ENCODE assay signal across 28 mouse cellular contexts in genomic region chr14:73292434-73292833, GRCm38 (mm10). TPM values are rescaled to one million over a fixed set of nuclear protein-coding genes. Genes with fewer than 3 reads are reported as not detected.
A peak's percentile ranks its signal among the peaks of the same experiment; 100 is the strongest.
DNase-seq lines count a peak whose midpoint lies in the region; ATAC-seq and TF ChIP-seq lines count a peak whose summit lies in the region.
"Had no signal": no experiment of that assay in that cellular context is flagged by ENCODE, and none has a peak within 500 bp of the region (broad histone marks: within the 10 kb centered on the region; RNA-seq: fewer than 3 reads in every experiment).

No protein-coding gene starts in this region.

- no peaks in the 10 kb centered on the region for H3K4me1 ChIP-seq in embryonic facial prominence, embryonic 14.5 days (ENCODE audit: control insufficient read depth, insufficient read depth, low read length)
- no peaks in the 10 kb centered on the region for H3K4me1 ChIP-seq in embryonic facial prominence, embryonic 10.5 days
- H3K4me1 ChIP-seq in forebrain, embryonic 16.5 days (replicated peaks; ENCODE audit: control insufficient read depth, insufficient read depth, low read length): no peaks in the 10 kb centered on the region
- no peaks in the 10 kb centered on the region for H3K4me1 ChIP-seq in forebrain, embryonic 15.5 days
- H3K4me1 ChIP-seq in hindbrain, embryonic 15.5 days (replicated peaks): no peaks in the 10 kb centered on the region
- no peaks in the 10 kb centered on the region for H3K4me1 ChIP-seq in hindbrain, embryonic 16.5 days (ENCODE audit: control insufficient read depth, insufficient read depth, low read depth, low read length)
- H3K4me1 ChIP-seq: embryonic facial prominence, embryonic 12.5 days; embryonic facial prominence, embryonic 15.5 days; forebrain, embryonic 10.5 days had no signal

- TF ChIP-seq POLR2A in brain, embryonic 14.5 days (IDR thresholded peaks at IDR 0.05; ENCODE audit: borderline replicate concordance, extremely low read depth, insufficient read depth, insufficient read length, poor library complexity, severe bottlenecking): no peak

- peak; percentile 65; the same call in 1 of the 2 replicates for ATAC-seq in embryonic facial prominence, embryonic 14.5 days (ENCODE audit: low read depth)
- ATAC-seq in forebrain, embryonic 16.5 days: peak; percentile 47; the same call in 1 of the 2 replicates
- no peak for ATAC-seq in forebrain, embryonic 15.5 days (replicated peaks)
- ATAC-seq in hindbrain, embryonic 15.5 days (ENCODE audit: low FRiP score, low read depth): 0 out of 2 replicates have a peak, but pooled peaks have one; percentile 42
- no peak for ATAC-seq in hindbrain, embryonic 16.5 days
- ATAC-seq: activated CD4-positive, CD25-positive, alpha-beta regulatory T cell, adult 4 months; CD4-positive, CD25-positive, alpha-beta regulatory T cell, adult 4 months; Patski had no signal

- no peaks in the 10 kb centered on the region for H3K27me3 ChIP-seq in embryonic facial prominence, embryonic 14.5 days (replicated peaks; ENCODE audit: control insufficient read depth, insufficient read depth, low read length)
- H3K27me3 ChIP-seq in embryonic facial prominence, embryonic 10.5 days (replicated peaks; ENCODE audit: low read depth, poor library complexity, severe bottlenecking): no peaks in the 10 kb centered on the region
- H3K27me3 ChIP-seq in forebrain, embryonic 16.5 days (replicated peaks; ENCODE audit: control insufficient read depth, insufficient read depth, low read length): no peaks in the 10 kb centered on the region
- H3K27me3 ChIP-seq in forebrain, embryonic 15.5 days: no peaks in the 10 kb centered on the region
- no peaks in the 10 kb centered on the region for H3K27me3 ChIP-seq in hindbrain, embryonic 15.5 days
- H3K27me3 ChIP-seq in hindbrain, embryonic 16.5 days (replicated peaks; ENCODE audit: control insufficient read depth, insufficient read depth, low read length): no peaks in the 10 kb centered on the region
- H3K27me3 ChIP-seq: CH12.LX; embryonic facial prominence, embryonic 12.5 days; embryonic facial prominence, embryonic 15.5 days; Patski had no signal

- no peak overlapping the region for H3K27ac ChIP-seq in embryonic facial prominence, embryonic 14.5 days (replicated peaks; ENCODE audit: low read depth, low read length)
- no peak overlapping the region for H3K27ac ChIP-seq in embryonic facial prominence, embryonic 10.5 days (replicated peaks)
- no peak overlapping the region for H3K27ac ChIP-seq in forebrain, embryonic 16.5 days (ENCODE audit: low read length)
- no peak overlapping the region for H3K27ac ChIP-seq in forebrain, embryonic 15.5 days (replicated peaks)
- no peak overlapping the region for H3K27ac ChIP-seq in hindbrain, embryonic 15.5 days (replicated peaks)
- no peak overlapping the region for H3K27ac ChIP-seq in hindbrain, embryonic 16.5 days (ENCODE audit: low read depth, low read length)
- H3K27ac ChIP-seq: embryonic facial prominence, embryonic 12.5 days; embryonic facial prominence, embryonic 15.5 days; forebrain, embryonic 10.5 days had no signal

- no peaks in the 10 kb centered on the region for H3K9me3 ChIP-seq in embryonic facial prominence, embryonic 14.5 days (ENCODE audit: control insufficient read depth, low read length)
- H3K9me3 ChIP-seq in embryonic facial prominence, embryonic 10.5 days: no peaks in the 10 kb centered on the region
- H3K9me3 ChIP-seq in forebrain, embryonic 16.5 days (ENCODE audit: control insufficient read depth, low read length): no peaks in the 10 kb centered on the region
- H3K9me3 ChIP-seq in forebrain, embryonic 15.5 days: no peaks in the 10 kb centered on the region
- no peaks in the 10 kb centered on the region for H3K9me3 ChIP-seq in hindbrain, embryonic 15.5 days
- no peaks in the 10 kb centered on the region for H3K9me3 ChIP-seq in hindbrain, embryonic 16.5 days (ENCODE audit: control insufficient read depth, low read length)
- H3K9me3 ChIP-seq: embryonic facial prominence, embryonic 12.5 days; embryonic facial prominence, embryonic 15.5 days; forebrain, embryonic 10.5 days; G1E had no signal

- H3K9ac ChIP-seq in embryonic facial prominence, embryonic 14.5 days (ENCODE audit: low read depth, low read length): no peak overlapping the region
- H3K9ac ChIP-seq in forebrain, embryonic 16.5 days (replicated peaks; ENCODE audit: low read depth, low read length): no peak overlapping the region
- H3K9ac ChIP-seq in forebrain, embryonic 15.5 days (replicated peaks): no peak overlapping the region
- no peak overlapping the region for H3K9ac ChIP-seq in hindbrain, embryonic 15.5 days
- no peak overlapping the region for H3K9ac ChIP-seq in hindbrain, embryonic 16.5 days (ENCODE audit: low read depth, low read length)
- H3K9ac ChIP-seq: embryonic facial prominence, embryonic 12.5 days; embryonic facial prominence, embryonic 15.5 days had no signal

- TF ChIP-seq CTCF in brain, embryonic 14.5 days (IDR thresholded peaks at IDR 0.05; ENCODE audit: borderline replicate concordance, extremely low read depth, insufficient read depth, insufficient read length): no peak

- no peak overlapping the region for H3K4me2 ChIP-seq in embryonic facial prominence, embryonic 14.5 days (ENCODE audit: low read depth, low read length)
- H3K4me2 ChIP-seq in forebrain, embryonic 16.5 days (ENCODE audit: low read length): no peak overlapping the region
- no peak overlapping the region for H3K4me2 ChIP-seq in forebrain, embryonic 15.5 days (replicated peaks)
- no peak overlapping the region for H3K4me2 ChIP-seq in hindbrain, embryonic 15.5 days
- H3K4me2 ChIP-seq in hindbrain, embryonic 16.5 days (ENCODE audit: low read length): no peak overlapping the region
- H3K4me2 ChIP-seq: embryonic facial prominence, embryonic 12.5 days; embryonic facial prominence, embryonic 15.5 days had no signal

- no peak for DNase-seq in embryonic facial prominence, embryonic 14.5 days (ENCODE audit: low spot score)
- DNase-seq in embryonic facial prominence, embryonic 10.5 days (ENCODE audit: low spot score): no peak
- DNase-seq in brain, embryonic 14.5 days (ENCODE audit: low read depth): peak; percentile 22
- no peak for DNase-seq in liver
- DNase-seq: adrenal gland, adult 8-10 months; adrenal gland, postnatal 14 days; adrenal gland, postnatal 36 days; B cell, adult 2 months; cerebellum, adult 11 months; cerebellum, adult 18-20 months; cerebellum, adult 8-10 months; cerebellum, adult 9-11 months; cerebellum, postnatal 14 days; cerebellum, postnatal 36 days; embryo, embryonic 11 days had no signal

- no peak overlapping the region for H3K4me3 ChIP-seq in embryonic facial prominence, embryonic 14.5 days (ENCODE audit: low read depth, low read length)
- H3K4me3 ChIP-seq in embryonic facial prominence, embryonic 10.5 days: no peak overlapping the region
- no peak overlapping the region for H3K4me3 ChIP-seq in forebrain, embryonic 16.5 days (replicated peaks; ENCODE audit: low read length)
- no peak overlapping the region for H3K4me3 ChIP-seq in forebrain, embryonic 15.5 days
- no peak overlapping the region for H3K4me3 ChIP-seq in hindbrain, embryonic 15.5 days
- no peak overlapping the region for H3K4me3 ChIP-seq in hindbrain, embryonic 16.5 days (ENCODE audit: low read length)
- H3K4me3 ChIP-seq: embryonic facial prominence, embryonic 12.5 days; embryonic facial prominence, embryonic 15.5 days; erythroblast, embryonic 14.5 days; forebrain, embryonic 10.5 days had no signal

- H3K36me3 ChIP-seq in embryonic facial prominence, embryonic 14.5 days (ENCODE audit: control insufficient read depth, insufficient read depth, low read length): 0 out of 2 replicates have a peak, but pooled peaks cover 3% of the 10 kb centered on the region
- H3K36me3 ChIP-seq in embryonic facial prominence, embryonic 10.5 days (replicated peaks): peaks cover 3% of the 10 kb centered on the region; the same call in 1 of the 2 replicates
- H3K36me3 ChIP-seq in forebrain, embryonic 16.5 days (ENCODE audit: control insufficient read depth, insufficient read depth): no peaks in the 10 kb centered on the region
- H3K36me3 ChIP-seq in forebrain, embryonic 15.5 days: 0 out of 2 replicates have a peak, but pooled peaks cover 3% of the 10 kb centered on the region
- H3K36me3 ChIP-seq in hindbrain, embryonic 15.5 days: peaks cover 20% of the 10 kb centered on the region; the same call in 1 of the 2 replicates
- H3K36me3 ChIP-seq in hindbrain, embryonic 16.5 days (ENCODE audit: control insufficient read depth, insufficient read depth, low read length): no peaks in the 10 kb centered on the region
- H3K36me3 ChIP-seq: embryonic facial prominence, embryonic 12.5 days had no signal

- WGBS in embryonic facial prominence, embryonic 14.5 days: 47% methylated on average over 1 of the region's 1 CpGs
- WGBS in embryonic facial prominence, embryonic 10.5 days: 81% methylated on average over 1 of the region's 1 CpGs
- WGBS in forebrain, embryonic 16.5 days: 7% methylated on average over 1 of the region's 1 CpGs
- 7% methylated on average over 1 of the region's 1 CpGs for WGBS in forebrain, embryonic 15.5 days
- WGBS in hindbrain, embryonic 15.5 days: 29% methylated on average over 1 of the region's 1 CpGs
- 31% methylated on average over 1 of the region's 1 CpGs for WGBS in hindbrain, embryonic 16.5 days

RNA-seq across cellular contexts. Expression of gene Rb1, which starts 33.2 kb away (rescaled TPM):
- polyA plus RNA-seq in embryonic facial prominence, embryonic 14.5 days (2014; fragmentation: Nextera tagmentation; extraction: Ambion mirVana): 30.1 and 30.4 TPM in 2 replicates
- 24.4 and 29.3 TPM in 2 replicates for polyA plus RNA-seq in embryonic facial prominence, embryonic 10.5 days (2016; fragmentation: Nextera tagmentation; extraction: Ambion mirVana)
- 15.8 and 22.7 TPM in 2 replicates for polyA plus RNA-seq in forebrain, embryonic 16.5 days (2015; fragmentation: Nextera tagmentation; extraction: Ambion mirVana)
- 19.4 and 32.5 TPM in 2 replicates for polyA plus RNA-seq in forebrain, embryonic 15.5 days (2015; fragmentation: Nextera tagmentation; extraction: Ambion mirVana)
- 25.7 and 27.5 TPM in 2 replicates for polyA plus RNA-seq in hindbrain, embryonic 15.5 days (2015; fragmentation: Nextera tagmentation; extraction: Ambion mirVana)
- polyA plus RNA-seq in hindbrain, embryonic 16.5 days (2015; fragmentation: Nextera tagmentation; extraction: Ambion mirVana): 20.4 and 22.3 TPM in 2 replicates
- 31.1 and 38.2 TPM in 2 replicates for polyA plus RNA-seq in brain, embryonic 14.5 days (2012; rRNA removed)

RNA-seq across cellular contexts. Expression of gene Lpar6, which starts 54.7 kb away (rescaled TPM):
- 11.3 and 11.5 TPM in 2 replicates for polyA plus RNA-seq in embryonic facial prominence, embryonic 14.5 days (2014; fragmentation: Nextera tagmentation; extraction: Ambion mirVana)
- 18.0 and 18.1 TPM in 2 replicates for polyA plus RNA-seq in embryonic facial prominence, embryonic 10.5 days (2016; fragmentation: Nextera tagmentation; extraction: Ambion mirVana)
- 3.9 and 5.0 TPM in 2 replicates for polyA plus RNA-seq in forebrain, embryonic 16.5 days (2015; fragmentation: Nextera tagmentation; extraction: Ambion mirVana)
- polyA plus RNA-seq in forebrain, embryonic 15.5 days (2015; fragmentation: Nextera tagmentation; extraction: Ambion mirVana): 4.9 TPM in 2 replicates
- 4.3 and 5.2 TPM in 2 replicates for polyA plus RNA-seq in hindbrain, embryonic 15.5 days (2015; fragmentation: Nextera tagmentation; extraction: Ambion mirVana)
- 3.6 and 3.7 TPM in 2 replicates for polyA plus RNA-seq in hindbrain, embryonic 16.5 days (2015; fragmentation: Nextera tagmentation; extraction: Ambion mirVana)
- polyA plus RNA-seq in brain, embryonic 14.5 days (2012; rRNA removed): 3.6 and 4.2 TPM in 2 replicates
- polyA plus RNA-seq: erythroblast, embryonic 14.5 days had no signal

Comparison
In these comparisons a context has a peak if more than half of its experiments do, and no peak if none do; other contexts are left out.
1. ATAC-seq: peak in embryonic facial prominence, embryonic 14.5 days (single experiment), forebrain, embryonic 16.5 days (single experiment) and hindbrain, embryonic 15.5 days (single experiment); none in forebrain, embryonic 15.5 days (single experiment) and hindbrain, embryonic 16.5 days (single experiment).